Mouse (Mus musculus) G1E (cell line): ENCODE measurements around the gene Atp7a.

Experiments
- CTCF ChIP-seq: IDR thresholded peaks from 2 replicates; pipeline ENCODE4 v1.5.1; 2012; ENCODE audit warnings: low read depth, low read length, inconsistent platforms, mixed read lengths
- GATA1 ChIP-seq: IDR thresholded peaks from 2 replicates; pipeline ENCODE4 v1.6.1; 2012; ENCODE audit warnings: borderline replicate concordance, low read length, inconsistent platforms, mixed read lengths
- GATA2 ChIP-seq: IDR thresholded peaks from 2 replicates; pipeline ENCODE4 v1.6.1; 2012; ENCODE audit warnings: low read depth, low read length, inconsistent platforms, borderline replicate concordance
- POLR2AphosphoS5 ChIP-seq: IDR thresholded peaks from 2 replicates; pipeline ENCODE4 v1.6.1; 2012; ENCODE audit warnings: low read depth, low read length, inconsistent platforms; ENCODE audit not compliant: insufficient replicate concordance
- TAL1 ChIP-seq: conservative IDR thresholded peaks from 2 replicates; pipeline ENCODE4 v1.6.1; 2012; ENCODE audit warnings: low read depth, low read length, inconsistent platforms, mixed read lengths

GRCm38 (mm10) chrX:106128283-106128682 lies 101.2 kb downstream of the Atp7a start:
- TF ChIP-seq TAL1: no peak
- TF ChIP-seq CTCF: no peak
- no peak for TF ChIP-seq POLR2AphosphoS5
- TF ChIP-seq GATA1: no peak
- TF ChIP-seq GATA2: no peak
